8 mouse cellular contexts compared by ENCODE assay signal in the genomic region with DNA sequence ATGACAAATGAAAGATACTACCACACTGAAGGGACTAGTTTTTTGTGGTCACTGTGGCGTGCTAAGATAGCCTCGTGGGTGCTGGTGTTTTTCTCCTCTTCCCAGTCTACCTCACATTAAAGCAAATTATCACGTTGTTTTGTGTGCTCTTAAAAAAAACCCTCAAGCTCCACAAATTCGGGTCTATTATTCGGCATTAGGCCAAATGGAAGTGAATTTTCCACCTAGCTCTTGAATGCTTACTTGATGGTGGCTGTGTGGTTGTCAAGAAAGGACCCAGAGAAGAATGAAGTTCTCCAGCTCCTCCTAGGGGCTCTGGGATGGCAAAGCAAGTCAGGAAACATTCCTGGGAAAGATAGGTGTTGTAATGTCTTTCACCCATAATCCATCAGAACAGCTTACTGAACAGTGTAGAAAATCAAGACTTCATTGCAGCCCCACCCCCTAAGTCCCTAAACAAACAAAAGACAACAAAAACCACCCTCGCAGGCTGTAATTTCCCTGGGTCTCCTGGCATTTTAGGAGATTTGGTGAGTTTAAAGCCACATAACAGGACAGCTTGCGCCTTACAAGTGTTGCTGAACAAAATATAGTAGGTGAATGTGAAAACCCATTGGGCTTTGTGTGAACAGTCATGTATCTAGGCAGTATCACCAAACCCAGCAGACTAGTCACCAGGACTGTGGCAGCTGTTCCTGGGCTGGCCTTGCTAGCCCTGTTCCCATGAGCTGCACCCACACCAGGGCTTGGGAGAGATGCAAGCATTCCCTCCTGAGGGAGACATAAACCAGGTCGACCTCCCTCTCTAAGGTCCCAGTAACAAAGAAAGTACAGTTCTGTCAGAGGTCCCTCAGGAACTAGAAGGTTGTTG. TPM values are rescaled to one million over a fixed set of nuclear protein-coding genes. Genes with fewer than 3 reads are reported as not detected.
DNase-seq lines count a peak whose midpoint lies in the region; ATAC-seq and TF ChIP-seq lines count a peak whose summit lies in the region.

No protein-coding gene starts in this region.

- TF ChIP-seq CTCF in midbrain, postnatal 0 days (IDR thresholded peaks at IDR 0.05): peak; percentile 80

- no peaks in the 10 kb centered on the region for H3K36me3 ChIP-seq in ES-E14 (ENCODE audit: control insufficient read depth, insufficient read depth, low read length, poor library complexity, severe bottlenecking)
- no peaks in the 10 kb centered on the region for H3K36me3 ChIP-seq in embryonic facial prominence, embryonic 13.5 days
- no peaks in the 10 kb centered on the region for H3K36me3 ChIP-seq in hindbrain, embryonic 12.5 days
- no peaks in the 10 kb centered on the region for H3K36me3 ChIP-seq in limb, embryonic 15.5 days
- H3K36me3 ChIP-seq in midbrain, postnatal 0 days (ENCODE audit: insufficient read depth, low read length): no peaks in the 10 kb centered on the region

- H3K4me1 ChIP-seq in ES-E14 (ENCODE audit: control insufficient read depth in 2 of 2, insufficient read depth in 2 of 2, low read length in 2 of 2, poor library complexity in 1 of 2): 0 out of 4 replicates have a peak, but pooled peaks cover 0 to 3% of the 10 kb centered on the region in 2 experiments
- H3K4me1 ChIP-seq in embryonic facial prominence, embryonic 13.5 days: peaks cover 7% of the 10 kb centered on the region; the same call in 1 of the 2 replicates
- H3K4me1 ChIP-seq in hindbrain, embryonic 12.5 days: 0 out of 2 replicates have a peak, but pooled peaks cover 6% of the 10 kb centered on the region
- H3K4me1 ChIP-seq in limb, embryonic 15.5 days: peaks cover 8% of the 10 kb centered on the region; the same call in 1 of the 2 replicates
- H3K4me1 ChIP-seq in midbrain, postnatal 0 days (ENCODE audit: insufficient read depth, low read length): no peaks in the 10 kb centered on the region

- no peaks in the 10 kb centered on the region for H3K27me3 ChIP-seq in embryonic facial prominence, embryonic 13.5 days
- no peaks in the 10 kb centered on the region for H3K27me3 ChIP-seq in hindbrain, embryonic 12.5 days
- H3K27me3 ChIP-seq in limb, embryonic 15.5 days: peaks cover 6% of the 10 kb centered on the region; the same call in 1 of the 2 replicates
- H3K27me3 ChIP-seq in midbrain, postnatal 0 days (ENCODE audit: insufficient read depth, low read length): no peaks in the 10 kb centered on the region

- DNase-seq in adrenal gland, postnatal 10 days: peak; percentile 54
- no peak for DNase-seq in adrenal gland, postnatal 25 days
- DNase-seq in ES-E14 (ENCODE audit: low read depth, low spot score): peak; percentile 69
- DNase-seq in midbrain, postnatal 0 days (ENCODE audit: low spot score): peak; percentile 86
- no peak for DNase-seq in thymus, adult 18-20 months

- no peaks in the 10 kb centered on the region for H3K9me3 ChIP-seq in ES-E14 (ENCODE audit: control insufficient read depth, insufficient read depth, low read depth, low read length)
- H3K9me3 ChIP-seq in embryonic facial prominence, embryonic 13.5 days: no peaks in the 10 kb centered on the region
- H3K9me3 ChIP-seq in hindbrain, embryonic 12.5 days (replicated peaks): no peaks in the 10 kb centered on the region
- H3K9me3 ChIP-seq in limb, embryonic 15.5 days: no peaks in the 10 kb centered on the region
- H3K9me3 ChIP-seq in midbrain, postnatal 0 days (ENCODE audit: low read length): no peaks in the 10 kb centered on the region

- H3K4me2 ChIP-seq in embryonic facial prominence, embryonic 13.5 days: peak overlapping the region; percentile 57
- H3K4me2 ChIP-seq in hindbrain, embryonic 12.5 days (replicated peaks): peak overlapping the region; percentile 45
- peak overlapping the region; percentile 46 for H3K4me2 ChIP-seq in limb, embryonic 15.5 days
- peak overlapping the region; percentile 46 for H3K4me2 ChIP-seq in midbrain, postnatal 0 days (ENCODE audit: low read depth, low read length, poor library complexity, severe bottlenecking)

- H3K27ac ChIP-seq in ES-E14 (ENCODE audit: insufficient read depth, low read depth, low read length, poor library complexity, severe bottlenecking): no peak overlapping the region
- H3K27ac ChIP-seq in embryonic facial prominence, embryonic 13.5 days: peak overlapping the region; percentile 33; the same call in 1 of the 2 replicates
- peak overlapping the region; percentile 91; the same call in 1 of the 2 replicates for H3K27ac ChIP-seq in hindbrain, embryonic 12.5 days
- H3K27ac ChIP-seq in limb, embryonic 15.5 days: peak overlapping the region; percentile 91; the same call in 1 of the 2 replicates
- peak overlapping the region; percentile 96 for H3K27ac ChIP-seq in midbrain, postnatal 0 days (ENCODE audit: low read depth, low read length)

- H3K4me3 ChIP-seq in ES-E14 (ENCODE audit: insufficient read depth in 1 of 2, low read depth in 1 of 2, low read length in 2 of 2, poor library complexity in 1 of 2, severe bottlenecking in 1 of 2): peak overlapping the region; percentile 8 to 62; a peak in 3 of 4 replicates
- peak overlapping the region; percentile 61 for H3K4me3 ChIP-seq in embryonic facial prominence, embryonic 13.5 days
- H3K4me3 ChIP-seq in hindbrain, embryonic 12.5 days: peak overlapping the region; percentile 56
- H3K4me3 ChIP-seq in limb, embryonic 15.5 days: peak overlapping the region; percentile 64
- peak overlapping the region; percentile 58 for H3K4me3 ChIP-seq in midbrain, postnatal 0 days (ENCODE audit: low read depth, low read length)

- 20% methylated on average over 8 of the region's 8 CpGs for WGBS in embryonic facial prominence, embryonic 13.5 days
- WGBS in hindbrain, embryonic 12.5 days: 23% methylated on average over 8 of the region's 8 CpGs
- 17% methylated on average over 8 of the region's 8 CpGs for WGBS in limb, embryonic 15.5 days
- 19% methylated on average over 8 of the region's 8 CpGs for WGBS in midbrain, postnatal 0 days

- H3K9ac ChIP-seq in ES-E14 (ENCODE audit: insufficient read depth, low read depth, low read length, poor library complexity, severe bottlenecking): no peak overlapping the region
- no peak overlapping the region for H3K9ac ChIP-seq in embryonic facial prominence, embryonic 13.5 days
- H3K9ac ChIP-seq in hindbrain, embryonic 12.5 days: 0 out of 2 replicates have a peak overlapping the region, but pooled peaks have one; percentile 77
- no peak overlapping the region for H3K9ac ChIP-seq in limb, embryonic 15.5 days
- no peak overlapping the region for H3K9ac ChIP-seq in midbrain, postnatal 0 days (replicated peaks; ENCODE audit: low read length, poor library complexity, severe bottlenecking)

- no peak for ATAC-seq in embryonic facial prominence, embryonic 13.5 days (ENCODE audit: insufficient number of reproducible peaks, insufficient read depth, low FRiP score, low TSS enrichment, low read depth)
- no peak for ATAC-seq in hindbrain, embryonic 12.5 days (ENCODE audit: low FRiP score)
- ATAC-seq in limb, embryonic 15.5 days (ENCODE audit: insufficient number of reproducible peaks, low FRiP score, low TSS enrichment, low read depth): no peak
- no peak for ATAC-seq in midbrain, postnatal 0 days (ENCODE audit: low FRiP score)

- in situ Hi-C loops in ES-E14 (cut with MboI; ENCODE audit: low sequenced_read_pairs in 2 of 2, unreplicated experiment in 2 of 2): no loop called here

TF ChIP-seq in ES-E14, 5 proteins besides CTCF, POLR2A, EP300 and RAD21:
- TF ChIP-seq ZNF384 (IDR thresholded peaks at IDR 0.05; ENCODE audit: low read depth, low read length) (no peak), ZC3H11A (IDR thresholded peaks at IDR 0.05; ENCODE audit: borderline replicate concordance, low read depth, low read length) (peak; percentile 58; the same call in 1 of the 2 replicates), CHD2 (IDR thresholded peaks at IDR 0.05; ENCODE audit: low read depth, low read length) (no peak), HCFC1 (IDR thresholded peaks at IDR 0.05; ENCODE audit: borderline replicate concordance, insufficient read depth, low read length) (no peak; the same call in 1 of the 2 replicates), MAFK (IDR thresholded peaks at IDR 0.05; ENCODE audit: insufficient read depth, low read depth, low read length) (no peak)

RNA-seq across cellular contexts. Expression of a gene that starts 9.7 kb away (rescaled TPM):
- total RNA-seq in adrenal gland, postnatal 10 days (2021): 10 to 100 TPM; 16.7 to 23.7 TPM
- total RNA-seq in adrenal gland, postnatal 25 days (2021): 5.8 and 11.4 TPM in 2 replicates
- total RNA-seq in ES-E14 (2012; rRNA removed): 9.2 and 16.6 TPM in 2 replicates
- 4.3 and 6.6 TPM in 2 replicates for polyA plus RNA-seq in embryonic facial prominence, embryonic 13.5 days (2015; fragmentation: Nextera tagmentation; extraction: Ambion mirVana)
- polyA plus RNA-seq in hindbrain, embryonic 12.5 days (2016; fragmentation: Nextera tagmentation; extraction: Ambion mirVana): 9.1 and 10.7 TPM in 2 replicates
- 3.5 and 4.3 TPM in 2 replicates for polyA plus RNA-seq in limb, embryonic 15.5 days (2015; fragmentation: Nextera tagmentation; extraction: Ambion mirVana)
- total RNA-seq in midbrain, postnatal 0 days (2014; rRNA removed): 95.6 and 138 TPM in 2 replicates
- 9.2 and 11.6 TPM in 2 replicates for polyA plus RNA-seq in midbrain, postnatal 0 days (2015; fragmentation: Nextera tagmentation; extraction: Ambion mirVana)

RNA-seq across cellular contexts. Expression of a gene that starts 47.6 kb away (rescaled TPM):
- total RNA-seq in adrenal gland, postnatal 10 days (2021): 10 to 100 TPM; 10.8 to 16.3 TPM
- total RNA-seq in adrenal gland, postnatal 25 days (2021): 1.4 and 2.0 TPM in 2 replicates
- total RNA-seq in ES-E14 (2012; rRNA removed): 0.16 and 0.36 TPM in 2 replicates
- 0.40 TPM in 1 of 2 replicates, not detected in the other for polyA plus RNA-seq in embryonic facial prominence, embryonic 13.5 days (2015; fragmentation: Nextera tagmentation; extraction: Ambion mirVana)
- 0.10 and 0.15 TPM in 2 replicates for polyA plus RNA-seq in hindbrain, embryonic 12.5 days (2016; fragmentation: Nextera tagmentation; extraction: Ambion mirVana)
- 0.73 and 1.5 TPM in 2 replicates for polyA plus RNA-seq in limb, embryonic 15.5 days (2015; fragmentation: Nextera tagmentation; extraction: Ambion mirVana)
- not detected in 2 replicates for total RNA-seq in midbrain, postnatal 0 days (2014; rRNA removed)
- polyA plus RNA-seq in midbrain, postnatal 0 days (2015; fragmentation: Nextera tagmentation; extraction: Ambion mirVana): 0.10 TPM in 1 of 2 replicates, not detected in the other

Comparison
In these comparisons a context has a peak if more than half of its experiments do, and no peak if none do; other contexts are left out.
1. DNase-seq: peak in adrenal gland, postnatal 10 days (single experiment), ES-E14 (single experiment) and midbrain, postnatal 0 days (single experiment); none in adrenal gland, postnatal 25 days (single experiment) and thymus, adult 18-20 months (0 of 2).
2. Peak in every context shown above with its lines, with median percentiles within 50 percentile points of each other: H3K4me3 ChIP-seq and H3K4me2 ChIP-seq.